Mouse (Mus musculus): ENCODE measurements around the gene Rps8.

- no peak for TF ChIP-seq MAX (IDR thresholded peaks at IDR 0.05; ENCODE audit: low read length)
- no peak for TF ChIP-seq CTCF (IDR thresholded peaks at IDR 0.05 in 2 of 3, conservative IDR thresholded peaks at IDR 0.05 in 1 of 3; ENCODE audit: control insufficient read depth in 1 of 3, insufficient read depth in 1 of 3, low read depth in 2 of 3, low read length in 3 of 3, poor library complexity in 1 of 3, severe bottlenecking in 1 of 3)
- no peak for TF ChIP-seq POLR2AphosphoS2 (IDR thresholded peaks at IDR 0.05; ENCODE audit: low read length)
- TF ChIP-seq ETS1 (IDR thresholded peaks at IDR 0.05; ENCODE audit: low read depth, low read length) = no peak
- no peak for TF ChIP-seq MAFK (IDR thresholded peaks at IDR 0.05; ENCODE audit: borderline replicate concordance, low read depth, low read length)
- no peak for TF ChIP-seq EP300 (IDR thresholded peaks at IDR 0.05; ENCODE audit: low read depth in 1 of 2, low read length in 2 of 2)
- TF ChIP-seq MXI1 (IDR thresholded peaks at IDR 0.05; ENCODE audit: low read depth, low read length) = no peak
- TF ChIP-seq POLR2A (IDR thresholded peaks at IDR 0.05; ENCODE audit: control insufficient read depth in 1 of 2, insufficient read depth in 1 of 2, low read depth in 1 of 2, low read length in 2 of 2, poor library complexity in 1 of 2) = no peak
- TF ChIP-seq USF1 (IDR thresholded peaks at IDR 0.05; ENCODE audit: low read depth, low read length) = no peak
- TF ChIP-seq SIN3A (IDR thresholded peaks at IDR 0.05; ENCODE audit: low read length) = no peak
- no peak for TF ChIP-seq ZC3H11A (IDR thresholded peaks at IDR 0.05; ENCODE audit: low read depth, low read length)
- no peak for TF ChIP-seq ZNF384 (IDR thresholded peaks at IDR 0.05; ENCODE audit: low read depth, low read length)
Measured at GRCm38 (mm10) chr4:117117931-117118330, 38.1 kb downstream of the Rps8 start.

Measured in MEL (cell line).